Mouse (Mus musculus): ENCODE measurements around the gene Med29. TPM values are rescaled to one million over a fixed set of nuclear protein-coding genes. Genes with fewer than 3 reads are reported as not detected.
A peak's percentile ranks its signal among the peaks of the same experiment; 100 is the strongest.
"Not testable (repeated sequence)": the region's sequence is repeated elsewhere in the genome, so short reads cannot be mapped to it uniquely, and the experiment has no call there.

Gene Med29
- polyA plus RNA-seq, 1 experiment from 2014 or later = 42.2 TPM

DNA sequence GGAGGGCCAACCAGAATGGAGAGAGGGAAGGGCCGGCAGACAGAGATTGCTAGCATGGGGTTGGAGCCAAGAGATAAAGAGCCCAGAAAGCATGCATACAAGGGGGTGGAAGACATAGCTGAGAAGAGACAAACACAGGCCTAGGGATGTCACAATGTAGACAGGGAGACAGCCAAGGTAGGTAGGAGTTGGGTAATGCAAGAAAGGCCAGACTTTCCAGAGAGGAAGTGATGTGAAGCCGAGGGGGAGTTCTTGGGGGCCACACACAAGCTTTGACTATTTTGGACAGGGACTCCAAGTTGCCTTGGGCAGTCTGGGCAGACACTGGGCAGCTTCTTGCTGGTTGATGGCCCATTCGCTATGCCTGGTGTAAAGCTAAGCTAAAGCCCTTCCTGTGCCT is 9.4 kb upstream of the Med29 start:
- ATAC-seq (ENCODE audit: low read depth) = no peak
- WGBS = 95% methylated on average over 3 of the region's 3 CpGs

DNA sequence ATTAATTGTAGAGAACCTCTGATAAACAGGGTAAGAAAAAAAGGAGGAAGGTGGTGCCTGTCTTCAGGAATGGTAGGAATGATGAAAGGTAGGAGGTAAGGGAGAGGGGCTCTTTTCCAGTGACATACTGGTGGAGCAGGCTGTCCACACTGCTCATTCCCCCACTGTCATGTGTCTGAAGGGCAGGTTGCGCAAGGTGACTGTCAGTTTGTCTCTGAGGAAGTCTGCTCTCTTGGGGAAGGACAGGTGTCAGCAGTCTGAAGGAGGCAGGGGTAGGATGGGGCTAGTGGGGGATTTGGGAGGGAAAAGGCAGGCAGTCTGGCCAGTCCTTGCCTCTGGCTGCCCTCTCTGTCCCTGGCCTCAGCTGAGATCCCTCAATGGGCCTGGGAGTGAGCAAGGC is 8.5 kb upstream of the Med29 start:
- H3K4me1 ChIP-seq (ENCODE audit: control insufficient read depth, insufficient read depth, low read length) = no peaks in the 10 kb centered on the region
- WGBS = 100% methylated on average over 1 of the region's 1 CpGs
- no peaks in the 10 kb centered on the region for H3K27me3 ChIP-seq (ENCODE audit: control insufficient read depth, insufficient read depth, low read length)
- H3K9me3 ChIP-seq (ENCODE audit: control insufficient read depth, low read length) = no peaks in the 10 kb centered on the region
- no peak overlapping the region for H3K27ac ChIP-seq (ENCODE audit: low read depth, low read length)
- H3K4me3 ChIP-seq (ENCODE audit: low read depth, low read length) = no peak overlapping the region
- no peak for ATAC-seq (ENCODE audit: low read depth)
- H3K4me2 ChIP-seq (ENCODE audit: low read depth, low read length) = no peak overlapping the region
- H3K9ac ChIP-seq (replicated peaks; ENCODE audit: low read depth, low read length) = no peak overlapping the region
- peaks cover 76% of the 10 kb centered on the region for H3K36me3 ChIP-seq (ENCODE audit: control insufficient read depth, insufficient read depth, low read length)

More for the DNA sequence above, 9.4 kb upstream of the Med29 start:
- Histone ChIP-seq H3K9ac (replicated peaks; ENCODE audit: low read depth, low read length) (no peak overlapping the region), H3K4me3 (ENCODE audit: low read depth, low read length) (no peak overlapping the region), H3K27ac (ENCODE audit: low read depth, low read length) (no peak overlapping the region), H3K4me2 (ENCODE audit: low read depth, low read length) (no peak overlapping the region), H3K4me1 (ENCODE audit: control insufficient read depth, insufficient read depth, low read length) (no peaks in the 10 kb centered on the region), H3K27me3 (ENCODE audit: control insufficient read depth, insufficient read depth, low read length) (no peaks in the 10 kb centered on the region), H3K36me3 (ENCODE audit: control insufficient read depth, insufficient read depth, low read length) (peaks cover 75% of the 10 kb centered on the region), H3K9me3 (ENCODE audit: control insufficient read depth, low read length) (no peaks in the 10 kb centered on the region)

DNA sequence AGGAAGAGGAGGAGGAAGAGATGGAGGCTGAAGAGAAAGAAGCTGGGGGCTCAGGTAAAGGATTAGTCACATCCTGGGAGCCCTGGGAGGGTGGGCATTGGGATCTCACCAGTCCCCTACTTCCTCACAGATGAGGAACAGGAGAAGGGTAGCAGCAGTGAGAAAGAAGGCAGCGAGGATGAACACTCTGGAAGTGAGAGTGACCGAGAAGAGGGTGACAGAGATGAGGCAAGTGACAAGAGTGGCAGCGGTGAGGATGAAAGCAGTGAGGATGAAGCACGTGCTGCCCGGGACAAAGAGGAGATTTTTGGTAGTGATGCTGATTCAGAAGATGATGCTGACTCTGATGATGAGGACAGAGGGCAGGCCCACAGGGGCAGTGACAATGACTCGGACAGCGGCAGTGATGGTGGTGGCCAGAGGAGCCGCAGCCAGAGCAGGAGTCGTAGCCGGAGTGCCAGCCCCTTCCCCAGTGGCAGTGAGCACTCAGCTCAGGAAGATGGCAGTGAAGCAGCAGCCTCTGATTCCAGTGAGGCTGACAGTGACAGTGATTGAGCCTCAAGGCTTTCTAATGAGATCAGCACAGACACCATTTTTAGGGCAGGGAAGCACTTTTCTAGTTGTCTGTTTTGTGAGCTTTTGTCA is 6.3 kb upstream of the Med29 start:
- peaks cover 61% of the 10 kb centered on the region for H3K36me3 ChIP-seq (ENCODE audit: control insufficient read depth, insufficient read depth, low read length)
- no peaks in the 10 kb centered on the region for H3K27me3 ChIP-seq (ENCODE audit: control insufficient read depth, insufficient read depth, low read length)
- H3K9ac ChIP-seq (replicated peaks; ENCODE audit: low read depth, low read length) = no peak overlapping the region
- no peak overlapping the region for H3K4me3 ChIP-seq (ENCODE audit: low read depth, low read length)
- no peak for ATAC-seq (ENCODE audit: low read depth)
- no peaks in the 10 kb centered on the region; the same call in 1 of the 2 replicates for H3K4me1 ChIP-seq (ENCODE audit: control insufficient read depth, insufficient read depth, low read length)
- no peak overlapping the region for H3K27ac ChIP-seq (ENCODE audit: low read depth, low read length)
- H3K9me3 ChIP-seq (ENCODE audit: control insufficient read depth, low read length) = no peaks in the 10 kb centered on the region
- WGBS = 96% methylated on average over 10 of the region's 10 CpGs
- H3K4me2 ChIP-seq (ENCODE audit: low read depth, low read length) = no peak overlapping the region

DNA sequence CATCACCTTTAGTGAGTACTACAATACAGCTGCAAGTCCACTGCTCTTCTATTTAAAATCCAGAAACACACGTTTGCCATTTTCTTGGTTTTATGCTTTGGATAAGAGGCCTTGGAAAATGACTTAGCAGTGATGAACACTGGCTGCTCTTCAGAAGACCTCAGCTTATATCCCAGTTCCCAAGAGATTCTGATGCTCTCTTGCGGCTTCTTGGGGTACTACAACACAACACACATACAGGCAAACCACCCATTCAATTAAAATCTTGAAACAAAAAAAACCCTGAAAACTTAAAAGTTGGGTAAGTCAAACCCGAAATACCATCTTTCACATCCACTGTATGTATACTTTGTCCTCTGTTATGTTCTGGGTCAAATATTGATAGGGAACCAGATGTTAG is 5.5 kb upstream of the Med29 start:
- Histone ChIP-seq H3K4me1 (ENCODE audit: control insufficient read depth, insufficient read depth, low read length) (peaks cover 4% of the 10 kb centered on the region), H3K27ac (ENCODE audit: low read depth, low read length) (no peak overlapping the region), H3K4me3 (ENCODE audit: low read depth, low read length) (no peak overlapping the region), H3K9ac (replicated peaks; ENCODE audit: low read depth, low read length) (no peak overlapping the region), H3K9me3 (ENCODE audit: control insufficient read depth, low read length) (no peaks in the 10 kb centered on the region), H3K27me3 (ENCODE audit: control insufficient read depth, insufficient read depth, low read length) (no peaks in the 10 kb centered on the region), H3K4me2 (ENCODE audit: low read depth, low read length) (no peak overlapping the region), H3K36me3 (ENCODE audit: control insufficient read depth, insufficient read depth, low read length) (peaks cover 54% of the 10 kb centered on the region)
- ATAC-seq (ENCODE audit: low read depth) = no peak
- WGBS = 74% methylated on average over 3 of the region's 3 CpGs

DNA sequence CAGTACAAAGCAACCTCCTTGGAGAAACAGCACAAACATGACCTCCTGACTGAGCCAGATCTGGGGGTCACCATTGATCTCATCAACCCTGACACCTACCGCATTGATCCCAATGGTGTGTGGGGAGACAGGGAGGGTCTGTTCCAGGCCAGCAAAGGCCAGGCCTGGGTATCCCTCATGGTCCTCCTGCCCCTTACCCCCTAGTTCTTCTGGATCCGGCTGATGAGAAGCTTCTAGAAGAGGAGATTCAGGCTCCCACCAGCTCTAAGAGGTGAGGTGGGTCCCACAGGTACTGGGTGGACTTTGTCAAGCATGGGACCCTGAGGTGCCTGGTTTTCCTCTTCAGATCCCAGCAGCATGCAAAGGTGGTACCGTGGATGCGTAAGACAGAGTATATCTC is 2.9 kb upstream of the Med29 start:
- Histone ChIP-seq H3K27me3 (ENCODE audit: control insufficient read depth, insufficient read depth, low read length) (no peaks in the 10 kb centered on the region), H3K27ac (ENCODE audit: low read depth, low read length) (no peak overlapping the region), H3K36me3 (ENCODE audit: control insufficient read depth, insufficient read depth, low read length) (peaks cover 33% of the 10 kb centered on the region), H3K4me2 (ENCODE audit: low read depth, low read length) (no peak overlapping the region), H3K9me3 (ENCODE audit: control insufficient read depth, low read length) (no peaks in the 10 kb centered on the region), H3K9ac (replicated peaks; ENCODE audit: low read depth, low read length) (no peak overlapping the region), H3K4me3 (ENCODE audit: low read depth, low read length) (no peak overlapping the region), H3K4me1 (ENCODE audit: control insufficient read depth, insufficient read depth, low read length) (peaks cover 9% of the 10 kb centered on the region)
- WGBS = 95% methylated on average over 4 of the region's 4 CpGs
- no peak for ATAC-seq (ENCODE audit: low read depth)

DNA sequence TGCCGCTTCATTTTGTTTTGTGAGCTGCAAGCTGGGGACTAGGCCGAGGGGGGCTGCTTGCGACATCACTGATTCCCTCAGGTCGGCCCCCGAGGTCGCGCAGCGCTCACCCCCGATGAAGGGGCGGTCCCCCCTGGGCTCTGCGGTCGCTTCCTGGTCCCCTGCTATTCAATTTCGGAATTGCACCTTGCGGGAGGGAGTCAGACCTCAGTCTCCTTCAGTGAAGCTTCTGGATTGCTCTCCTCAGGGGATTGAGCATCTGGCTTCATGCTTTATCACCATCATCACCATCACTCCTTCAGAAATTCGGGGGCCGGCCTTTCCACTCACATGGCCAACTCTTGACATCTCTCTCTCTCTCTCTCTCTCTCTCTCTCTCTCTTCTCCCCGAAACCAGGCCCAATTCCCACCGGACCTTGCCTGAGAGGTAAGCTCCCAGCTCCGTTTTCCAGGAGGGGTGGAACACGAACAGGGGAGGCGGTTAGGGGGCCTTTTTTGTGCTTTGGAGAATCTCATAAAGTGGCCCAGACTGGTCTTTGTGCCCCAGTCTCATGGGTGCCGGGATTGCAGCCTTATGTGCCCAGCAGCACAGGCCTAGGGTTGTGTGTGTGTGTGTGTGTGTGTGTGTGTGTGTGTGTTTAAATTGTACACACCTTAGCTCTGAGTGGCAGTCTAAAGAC is 904 bp upstream of the Med29 start:
- Histone ChIP-seq H3K4me3 (ENCODE audit: low read depth, low read length) (peak overlapping the region; percentile 95), H3K27me3 (ENCODE audit: control insufficient read depth, insufficient read depth, low read length) (no peaks in the 10 kb centered on the region), H3K36me3 (ENCODE audit: control insufficient read depth, insufficient read depth, low read length) (peaks cover 40% of the 10 kb centered on the region), H3K9ac (replicated peaks; ENCODE audit: low read depth, low read length) (peak overlapping the region; percentile 85), H3K27ac (ENCODE audit: low read depth, low read length) (peak overlapping the region; percentile 79), H3K4me1 (ENCODE audit: control insufficient read depth, insufficient read depth, low read length) (peaks cover 9% of the 10 kb centered on the region), H3K9me3 (ENCODE audit: control insufficient read depth, low read length) (no peaks in the 10 kb centered on the region), H3K4me2 (ENCODE audit: low read depth, low read length) (peak overlapping the region; percentile 91)
- 7% methylated on average over 22 of the region's 22 CpGs for WGBS
- no peak for ATAC-seq (ENCODE audit: low read depth)

DNA sequence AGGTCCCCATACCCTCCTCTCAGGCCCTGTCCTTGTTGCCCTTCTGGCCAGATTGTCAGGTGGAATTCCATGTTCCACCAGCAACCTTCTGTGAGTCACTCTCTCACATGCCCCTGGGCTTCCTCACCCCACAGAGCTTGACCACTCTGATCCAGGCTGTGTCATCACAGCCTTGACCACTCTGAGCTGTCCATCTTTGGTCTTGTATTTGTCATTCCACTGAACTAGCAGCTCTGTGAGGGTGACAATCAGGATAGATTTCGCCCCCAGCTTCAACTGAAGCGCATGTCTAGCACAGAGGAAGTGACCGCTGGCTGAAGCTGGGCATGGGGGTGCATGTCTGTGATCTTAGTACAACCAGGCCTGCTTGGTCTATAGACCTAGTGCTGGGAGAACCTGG is 2.2 kb downstream of the Med29 start:
- WGBS = 100% methylated on average over 3 of the region's 3 CpGs
- H3K36me3 ChIP-seq (ENCODE audit: control insufficient read depth, insufficient read depth, low read length) = peaks cover 26% of the 10 kb centered on the region
- no peak for ATAC-seq (ENCODE audit: low read depth)

DNA sequence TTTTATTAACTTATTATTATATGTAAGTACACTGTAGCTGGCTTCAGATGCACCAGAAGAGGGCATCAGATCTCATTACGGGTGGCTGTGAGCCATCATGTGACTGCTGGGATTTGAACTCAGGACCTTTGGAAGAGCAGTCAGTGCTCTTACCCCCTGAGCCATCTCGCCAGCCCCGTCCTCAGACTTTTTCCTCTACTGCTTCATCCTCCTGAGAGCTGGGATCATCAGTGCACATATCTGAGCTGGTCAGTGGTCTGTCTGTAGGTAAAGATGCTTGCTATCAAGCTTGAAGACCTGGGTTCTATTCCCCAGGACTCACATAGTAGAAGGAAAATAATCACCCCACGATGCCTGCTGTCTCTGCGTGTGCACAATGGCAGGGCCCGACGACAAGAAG is 5.1 kb downstream of the Med29 start:
- not testable (repeated sequence) for H3K4me3 ChIP-seq (ENCODE audit: low read depth, low read length); H3K27me3 ChIP-seq (ENCODE audit: control insufficient read depth, insufficient read depth, low read length); ATAC-seq (ENCODE audit: low read depth); H3K9ac ChIP-seq (replicated peaks; ENCODE audit: low read depth, low read length); H3K4me2 ChIP-seq (ENCODE audit: low read depth, low read length); H3K4me1 ChIP-seq (ENCODE audit: control insufficient read depth, insufficient read depth, low read length); H3K9me3 ChIP-seq (ENCODE audit: control insufficient read depth, low read length); H3K27ac ChIP-seq (ENCODE audit: low read depth, low read length)
- WGBS = 90% methylated on average over 7 of the region's 7 CpGs
- H3K36me3 ChIP-seq (ENCODE audit: control insufficient read depth, insufficient read depth, low read length) = peaks cover 22% of the 10 kb centered on the region

More for the DNA sequence above, 2.2 kb downstream of the Med29 start:
- no peaks in the 10 kb centered on the region for H3K9me3 ChIP-seq (ENCODE audit: control insufficient read depth, low read length)
- H3K27ac ChIP-seq (ENCODE audit: low read depth, low read length) = no peak overlapping the region
- peaks cover 9% of the 10 kb centered on the region for H3K4me1 ChIP-seq (ENCODE audit: control insufficient read depth, insufficient read depth, low read length)
- H3K9ac ChIP-seq (replicated peaks; ENCODE audit: low read depth, low read length) = no peak overlapping the region
- H3K4me2 ChIP-seq (ENCODE audit: low read depth, low read length) = no peak overlapping the region
- no peak overlapping the region for H3K4me3 ChIP-seq (ENCODE audit: low read depth, low read length)
- no peaks in the 10 kb centered on the region for H3K27me3 ChIP-seq (ENCODE audit: control insufficient read depth, insufficient read depth, low read length)

DNA sequence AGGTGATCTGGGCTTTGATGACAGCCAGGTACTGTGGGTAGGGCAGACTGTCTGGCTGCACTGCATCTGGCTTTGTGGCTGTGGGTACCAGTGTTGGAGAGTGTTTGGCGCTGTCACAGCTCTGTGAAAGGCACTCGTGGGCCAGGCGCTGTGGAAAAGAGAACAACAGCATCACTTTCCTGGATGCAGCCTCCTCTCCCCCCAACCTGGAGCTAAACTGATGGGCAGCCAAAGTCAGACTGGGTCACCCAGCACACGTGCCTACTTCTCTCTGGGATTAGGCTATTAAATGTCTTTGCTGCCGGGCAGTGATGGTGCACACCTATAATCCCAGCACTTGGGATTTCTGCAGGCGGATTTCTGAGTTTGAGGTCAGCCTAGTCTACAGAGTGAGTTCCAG is 5.6 kb downstream of the Med29 start:
- not testable (repeated sequence) for H3K27ac ChIP-seq (ENCODE audit: low read depth, low read length); H3K4me2 ChIP-seq (ENCODE audit: low read depth, low read length); H3K4me3 ChIP-seq (ENCODE audit: low read depth, low read length); H3K4me1 ChIP-seq (ENCODE audit: control insufficient read depth, insufficient read depth, low read length); H3K9ac ChIP-seq (replicated peaks; ENCODE audit: low read depth, low read length); H3K9me3 ChIP-seq (ENCODE audit: control insufficient read depth, low read length); H3K27me3 ChIP-seq (ENCODE audit: control insufficient read depth, insufficient read depth, low read length)
- 80% methylated on average over 6 of the region's 6 CpGs for WGBS
- H3K36me3 ChIP-seq (ENCODE audit: control insufficient read depth, insufficient read depth, low read length) = peaks cover 22% of the 10 kb centered on the region
- ATAC-seq (ENCODE audit: low read depth) = 0 out of 2 replicates have a peak, but pooled peaks have one; percentile 18

All from neural tube, embryonic 14.5 days (tissue).